Mouse (Mus musculus): ENCODE data around the gene Mpv17l2. TPM values are rescaled to one million over a fixed set of nuclear protein-coding genes. Genes with fewer than 3 reads are reported as not detected.
A peak's percentile ranks its signal among the peaks of the same experiment; 100 is the strongest.

The Mpv17l2 gene
- polyA plus RNA-seq, 1 experiment, result 33.7 TPM

DNA sequence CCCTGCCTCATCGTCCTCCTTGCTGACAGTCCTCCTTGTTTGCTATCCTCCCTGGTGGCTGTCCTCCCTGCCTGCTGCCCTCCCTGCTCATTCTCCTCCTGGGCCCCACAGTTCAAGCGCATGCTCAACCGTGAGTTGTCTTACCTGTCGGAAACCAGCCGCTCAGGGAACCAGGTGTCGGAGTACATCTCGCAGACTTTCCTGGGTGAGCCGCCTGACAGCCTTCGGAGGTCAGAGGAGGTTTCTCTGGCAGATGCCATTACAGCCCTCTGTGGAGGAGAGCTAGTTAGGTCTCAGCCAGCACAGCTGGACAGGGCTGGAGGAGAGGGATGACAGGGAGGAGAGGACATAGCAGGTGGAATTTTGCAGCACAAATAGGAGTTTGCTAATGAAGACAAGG is 14.1 kb downstream of the Mpv17l2 start:
- Histone ChIP-seq H3K27ac (ENCODE audit: insufficient read depth, low read depth, low read length) (no peak overlapping the region), H3K4me3 (ENCODE audit: insufficient read depth, low read length) (no peak overlapping the region), H3K4me1 (ENCODE audit: control insufficient read depth, insufficient read depth, low read length) (peaks cover 9% of the 10 kb centered on the region; the same call in 1 of the 2 replicates)
- TF ChIP-seq CTCF (IDR thresholded peaks at IDR 0.05; ENCODE audit: low read depth, low read length) (no peak), POLR2A (IDR thresholded peaks at IDR 0.05; ENCODE audit: borderline replicate concordance, low read depth, low read length) (no peak)

DNA sequence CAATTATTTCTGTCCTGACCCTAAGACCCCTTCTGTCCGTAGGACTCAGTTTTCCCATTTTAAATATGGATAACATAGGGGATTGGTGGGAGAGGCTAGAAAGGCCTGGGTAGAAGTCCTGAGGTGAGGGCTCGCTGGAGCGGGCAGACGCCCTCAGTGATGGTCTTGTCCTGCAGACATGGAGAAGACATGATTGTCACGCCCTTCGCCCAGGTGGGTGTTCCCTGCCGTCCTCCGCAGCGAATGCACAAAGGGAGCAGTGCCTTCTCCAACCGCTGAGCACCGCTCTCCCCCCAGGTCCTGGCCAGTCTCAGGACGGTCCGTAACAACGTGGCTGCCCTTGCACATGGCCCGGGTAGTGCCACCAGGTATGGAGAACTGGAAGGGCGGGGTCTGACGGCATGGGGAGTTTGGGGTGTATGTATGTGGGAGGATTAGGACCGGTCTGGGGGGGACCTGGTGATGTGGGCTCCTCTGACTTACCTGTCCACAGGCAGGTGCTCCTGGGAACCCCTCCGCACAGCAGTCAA is 15.0 kb downstream of the Mpv17l2 start:
- no peak for TF ChIP-seq POLR2A (IDR thresholded peaks at IDR 0.05; ENCODE audit: borderline replicate concordance, low read depth, low read length)
- TF ChIP-seq CTCF (IDR thresholded peaks at IDR 0.05; ENCODE audit: low read depth, low read length), result no peak
- peaks cover 5% of the 10 kb centered on the region; the same call in 1 of the 2 replicates for H3K4me1 ChIP-seq (ENCODE audit: control insufficient read depth, insufficient read depth, low read length)
- H3K4me3 ChIP-seq (ENCODE audit: insufficient read depth, low read length), result no peak overlapping the region
- no peak overlapping the region for H3K27ac ChIP-seq (ENCODE audit: insufficient read depth, low read depth, low read length)

- TF ChIP-seq CTCF (IDR thresholded peaks at IDR 0.05; ENCODE audit: low read depth, low read length) (no peak), POLR2A (IDR thresholded peaks at IDR 0.05; ENCODE audit: borderline replicate concordance, low read depth, low read length) (no peak)
- Histone ChIP-seq H3K27ac (ENCODE audit: insufficient read depth, low read depth, low read length) (no peak overlapping the region), H3K4me3 (ENCODE audit: insufficient read depth, low read length) (no peak overlapping the region), H3K4me1 (ENCODE audit: control insufficient read depth, insufficient read depth, low read length) (peaks cover 5% of the 10 kb centered on the region; the same call in 1 of the 2 replicates)
Measured at GRCm38 (mm10) chr8:70744806-70745205, 15.9 kb downstream of the Mpv17l2 start.

- peaks cover 5% of the 10 kb centered on the region; the same call in 1 of the 2 replicates for H3K4me1 ChIP-seq (ENCODE audit: control insufficient read depth, insufficient read depth, low read length)
- TF ChIP-seq CTCF (IDR thresholded peaks at IDR 0.05; ENCODE audit: low read depth, low read length), result no peak
- TF ChIP-seq POLR2A (IDR thresholded peaks at IDR 0.05; ENCODE audit: borderline replicate concordance, low read depth, low read length), result no peak
- no peak overlapping the region for H3K27ac ChIP-seq (ENCODE audit: insufficient read depth, low read depth, low read length)
- peak overlapping the region; percentile 54 for H3K4me3 ChIP-seq (ENCODE audit: insufficient read depth, low read length)
Measured at GRCm38 (mm10) chr8:70743656-70744590, 16.8 kb downstream of the Mpv17l2 start.

GRCm38 (mm10) chr8:70742981-70743655 is 17.6 kb downstream of the Mpv17l2 start:
- Histone ChIP-seq H3K4me1 (ENCODE audit: control insufficient read depth, insufficient read depth, low read length) (peaks cover 5% of the 10 kb centered on the region; the same call in 1 of the 2 replicates), H3K4me3 (ENCODE audit: insufficient read depth, low read length) (peak overlapping the region; percentile 54), H3K27ac (ENCODE audit: insufficient read depth, low read depth, low read length) (no peak overlapping the region)
- TF ChIP-seq CTCF (IDR thresholded peaks at IDR 0.05; ENCODE audit: low read depth, low read length) (no peak), POLR2A (IDR thresholded peaks at IDR 0.05; ENCODE audit: borderline replicate concordance, low read depth, low read length) (no peak)

DNA sequence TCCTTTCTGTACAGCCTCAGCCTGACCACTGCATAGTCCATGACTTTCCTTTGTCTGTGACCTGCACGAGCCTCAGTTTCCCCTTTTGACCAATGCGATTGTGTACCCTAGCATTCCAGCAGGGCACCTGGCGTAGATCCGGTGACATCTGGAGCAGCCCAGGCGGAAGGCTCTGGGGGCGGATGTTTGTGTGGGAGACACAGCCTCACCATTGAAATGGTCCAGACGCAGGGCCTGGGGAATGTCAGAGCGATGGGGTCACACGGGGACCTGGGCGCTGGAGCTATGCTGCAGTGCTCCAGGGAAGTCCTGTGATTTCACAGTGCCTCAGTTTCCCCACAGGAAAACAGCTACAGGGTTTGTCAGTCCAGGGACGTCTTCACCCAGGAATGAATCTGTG is 18.6 kb downstream of the Mpv17l2 start:
- H3K4me1 ChIP-seq (ENCODE audit: control insufficient read depth, insufficient read depth, low read length), result peaks cover 5% of the 10 kb centered on the region; the same call in 1 of the 2 replicates
- no peak for TF ChIP-seq CTCF (IDR thresholded peaks at IDR 0.05; ENCODE audit: low read depth, low read length)
- no peak for TF ChIP-seq POLR2A (IDR thresholded peaks at IDR 0.05; ENCODE audit: borderline replicate concordance, low read depth, low read length)
- H3K27ac ChIP-seq (ENCODE audit: insufficient read depth, low read depth, low read length), result no peak overlapping the region
- H3K4me3 ChIP-seq (ENCODE audit: insufficient read depth, low read length), result no peak overlapping the region

- TF ChIP-seq POLR2A (IDR thresholded peaks at IDR 0.05; ENCODE audit: borderline replicate concordance, low read depth, low read length), result no peak
- no peak for TF ChIP-seq CTCF (IDR thresholded peaks at IDR 0.05; ENCODE audit: low read depth, low read length)
- H3K4me1 ChIP-seq (ENCODE audit: control insufficient read depth, insufficient read depth, low read length), result peaks cover 5% of the 10 kb centered on the region; the same call in 1 of the 2 replicates
- H3K4me3 ChIP-seq (ENCODE audit: insufficient read depth, low read length), result no peak overlapping the region
- H3K27ac ChIP-seq (ENCODE audit: insufficient read depth, low read depth, low read length), result no peak overlapping the region
Measured at GRCm38 (mm10) chr8:70741661-70742060, 19.1 kb downstream of the Mpv17l2 start.

- Histone ChIP-seq H3K27ac (ENCODE audit: insufficient read depth, low read depth, low read length) (no peak overlapping the region), H3K4me1 (ENCODE audit: control insufficient read depth, insufficient read depth, low read length) (no peaks in the 10 kb centered on the region), H3K4me3 (ENCODE audit: insufficient read depth, low read length) (no peak overlapping the region)
- TF ChIP-seq POLR2A (IDR thresholded peaks at IDR 0.05; ENCODE audit: borderline replicate concordance, low read depth, low read length), result no peak
- no peak for TF ChIP-seq CTCF (IDR thresholded peaks at IDR 0.05; ENCODE audit: low read depth, low read length)
Measured at GRCm38 (mm10) chr8:70738211-70738610, 22.5 kb downstream of the Mpv17l2 start.

GRCm38 (mm10) chr8:70737705-70738104 is 23.0 kb downstream of the Mpv17l2 start:
- Histone ChIP-seq H3K27ac (ENCODE audit: insufficient read depth, low read depth, low read length) (no peak overlapping the region), H3K4me3 (ENCODE audit: insufficient read depth, low read length) (no peak overlapping the region), H3K4me1 (ENCODE audit: control insufficient read depth, insufficient read depth, low read length) (no peaks in the 10 kb centered on the region)
- TF ChIP-seq POLR2A (IDR thresholded peaks at IDR 0.05; ENCODE audit: borderline replicate concordance, low read depth, low read length) (no peak), CTCF (IDR thresholded peaks at IDR 0.05; ENCODE audit: low read depth, low read length) (no peak)
